Mouse (Mus musculus): ENCODE results near the gene Poldip3. TPM values are rescaled to one million over a fixed set of nuclear protein-coding genes. Genes with fewer than 3 reads are reported as not detected.
A peak's percentile ranks its signal among the peaks of the same experiment; 100 is the strongest.
"Not testable (repeated sequence)": the region's sequence is repeated elsewhere in the genome, so short reads cannot be mapped to it uniquely, and the experiment has no call there.

The Poldip3 gene
- polyA plus RNA-seq, 1 experiment from 2014 or later: 89.1 TPM

DNA sequence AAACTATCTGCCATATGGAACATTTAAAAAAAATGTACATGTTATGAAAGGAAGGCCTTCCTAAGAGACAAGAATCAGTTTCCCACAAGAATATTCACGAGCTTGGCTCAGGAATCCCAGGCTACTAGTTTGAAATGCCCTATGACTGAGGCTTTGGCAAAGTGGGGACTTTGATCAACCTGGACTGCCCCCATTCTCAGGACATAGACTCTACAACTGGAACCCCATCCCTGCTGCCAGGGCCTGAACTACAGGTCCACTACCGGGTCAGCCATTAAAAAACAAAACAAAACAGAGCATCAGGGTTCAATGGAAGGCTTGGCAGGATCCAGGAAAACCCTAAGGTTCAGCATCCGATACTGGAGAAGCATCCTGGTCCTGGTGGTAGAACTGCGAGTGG lies 1.5 kb upstream of the Poldip3 start:
- Histone ChIP-seq H3K4me2 (no peak overlapping the region), H3K4me1 (replicated peaks) (peaks cover 8% of the 10 kb centered on the region), H3K9ac (no peak overlapping the region; the same call in 1 of the 2 replicates), H3K4me3 (no peak overlapping the region), H3K36me3 (peaks cover 34% of the 10 kb centered on the region), H3K27me3 (replicated peaks) (no peaks in the 10 kb centered on the region), H3K9me3 (replicated peaks) (no peaks in the 10 kb centered on the region), H3K27ac (ENCODE audit: poor library complexity, severe bottlenecking) (no peak overlapping the region)
- ATAC-seq (ENCODE audit: insufficient number of reproducible peaks, low FRiP score): no peak
- 87% methylated on average over 4 of the region's 4 CpGs for WGBS

GRCm38 (mm10) chr15:83150073-83150442 lies 874 bp upstream of the Poldip3 start:
- ATAC-seq (ENCODE audit: insufficient number of reproducible peaks, low FRiP score): no peak
- Histone ChIP-seq H3K27ac (ENCODE audit: poor library complexity, severe bottlenecking) (peak overlapping the region; percentile 94), H3K4me1 (replicated peaks) (peaks cover 8% of the 10 kb centered on the region), H3K4me2 (peak overlapping the region; percentile 93), H3K9me3 (replicated peaks) (no peaks in the 10 kb centered on the region), H3K36me3 (peaks cover 38% of the 10 kb centered on the region), H3K4me3 (peak overlapping the region; percentile 65), H3K27me3 (replicated peaks) (no peaks in the 10 kb centered on the region), H3K9ac (peak overlapping the region; percentile 70)
- WGBS: 22% methylated on average over 3 of the region's 3 CpGs

GRCm38 (mm10) chr15:83148801-83149195 lies 386 bp downstream of the Poldip3 start:
- Histone ChIP-seq H3K4me3 (peak overlapping the region; percentile 65), H3K27ac (ENCODE audit: poor library complexity, severe bottlenecking) (peak overlapping the region; percentile 94), H3K27me3 (replicated peaks) (no peaks in the 10 kb centered on the region), H3K9ac (peak overlapping the region; percentile 85), H3K9me3 (replicated peaks) (no peaks in the 10 kb centered on the region), H3K4me1 (replicated peaks) (peaks cover 8% of the 10 kb centered on the region), H3K4me2 (peak overlapping the region; percentile 93), H3K36me3 (peaks cover 31% of the 10 kb centered on the region)
- ATAC-seq (ENCODE audit: insufficient number of reproducible peaks, low FRiP score): peak; percentile 90
- WGBS: under 1% methylated on average over 36 of the region's 41 CpGs

DNA sequence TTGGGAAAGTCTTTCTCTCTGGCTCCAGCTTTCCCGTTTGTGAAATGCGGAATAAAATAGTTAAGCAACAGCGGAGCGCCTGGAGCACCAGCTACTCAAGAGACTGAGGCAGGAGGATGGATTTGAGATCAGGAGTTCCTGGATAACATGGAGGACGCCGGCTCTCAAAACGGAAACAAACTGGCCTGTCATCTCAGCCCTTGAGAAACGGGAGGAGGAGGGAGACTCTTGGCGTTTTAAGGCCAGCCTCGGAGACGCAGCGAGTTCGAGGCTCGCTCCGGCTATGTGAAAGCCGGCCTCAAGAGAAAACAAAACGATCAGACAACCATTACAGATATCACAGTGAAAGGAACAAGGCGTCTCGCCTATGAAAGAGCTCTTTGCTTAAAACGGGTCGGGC lies 789 bp downstream of the Poldip3 start:
- H3K4me1 ChIP-seq (replicated peaks): peaks cover 10% of the 10 kb centered on the region

GRCm38 (mm10) chr15:83145541-83145940 lies 3.6 kb downstream of the Poldip3 start:
- no peak overlapping the region for H3K4me2 ChIP-seq
- no peak overlapping the region for H3K9ac ChIP-seq
- no peak overlapping the region for H3K27ac ChIP-seq (ENCODE audit: poor library complexity, severe bottlenecking)
- no peaks in the 10 kb centered on the region for H3K9me3 ChIP-seq (replicated peaks)
- peaks cover 25% of the 10 kb centered on the region for H3K36me3 ChIP-seq
- ATAC-seq (ENCODE audit: insufficient number of reproducible peaks, low FRiP score): no peak
- H3K27me3 ChIP-seq (replicated peaks): no peaks in the 10 kb centered on the region
- H3K4me1 ChIP-seq (replicated peaks): peaks cover 31% of the 10 kb centered on the region
- H3K4me3 ChIP-seq: no peak overlapping the region
- WGBS: 85% methylated on average over 6 of the region's 6 CpGs

More for the DNA sequence above, 789 bp downstream of the Poldip3 start:
- H3K27ac ChIP-seq (ENCODE audit: poor library complexity, severe bottlenecking): peak overlapping the region; percentile 94
- peaks cover 29% of the 10 kb centered on the region for H3K36me3 ChIP-seq
- WGBS: 3% methylated on average over 21 of the region's 21 CpGs
- H3K9me3 ChIP-seq (replicated peaks): no peaks in the 10 kb centered on the region
- ATAC-seq (ENCODE audit: insufficient number of reproducible peaks, low FRiP score): no peak
- H3K4me3 ChIP-seq: peak overlapping the region; percentile 65
- peak overlapping the region; percentile 93 for H3K4me2 ChIP-seq
- H3K9ac ChIP-seq: peak overlapping the region; percentile 85
- no peaks in the 10 kb centered on the region for H3K27me3 ChIP-seq (replicated peaks)

DNA sequence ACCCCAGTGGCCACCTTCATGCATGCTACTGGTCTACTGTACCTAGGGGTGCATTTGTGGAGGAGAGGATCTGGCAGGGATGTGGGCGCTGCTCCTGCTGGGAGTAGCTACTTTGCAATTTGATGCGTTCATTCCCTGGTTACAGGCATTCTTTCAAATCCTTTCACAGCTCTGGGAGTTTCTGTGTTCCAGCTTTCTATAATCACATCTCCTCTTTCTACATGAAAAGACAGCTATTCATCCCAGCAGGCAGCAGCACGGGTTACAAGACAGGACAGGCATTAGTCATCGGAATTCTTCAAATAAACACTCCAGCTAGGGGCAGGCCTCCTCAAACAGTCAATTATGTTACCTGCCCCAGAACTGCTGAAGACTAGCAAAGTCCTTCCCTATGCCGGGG lies 6.3 kb downstream of the Poldip3 start:
- peaks cover 38% of the 10 kb centered on the region for H3K36me3 ChIP-seq
- H3K9ac ChIP-seq: peak overlapping the region; percentile 4; the same call in 1 of the 2 replicates
- H3K4me2 ChIP-seq: no peak overlapping the region
- H3K27me3 ChIP-seq (replicated peaks): no peaks in the 10 kb centered on the region
- ATAC-seq (ENCODE audit: insufficient number of reproducible peaks, low FRiP score): no peak
- H3K9me3 ChIP-seq (replicated peaks): no peaks in the 10 kb centered on the region
- H3K4me3 ChIP-seq: no peak overlapping the region
- 62% methylated on average over 5 of the region's 5 CpGs for WGBS
- H3K4me1 ChIP-seq (replicated peaks): peaks cover 30% of the 10 kb centered on the region
- no peak overlapping the region for H3K27ac ChIP-seq (ENCODE audit: poor library complexity, severe bottlenecking)

- peaks cover 81% of the 10 kb centered on the region for H3K36me3 ChIP-seq
- H3K9me3 ChIP-seq (replicated peaks): no peaks in the 10 kb centered on the region
- no peak overlapping the region for H3K9ac ChIP-seq
- no peak overlapping the region for H3K4me2 ChIP-seq
- ATAC-seq (ENCODE audit: insufficient number of reproducible peaks, low FRiP score): no peak
- WGBS: 60% methylated on average over 2 of the region's 2 CpGs
- H3K27ac ChIP-seq (ENCODE audit: poor library complexity, severe bottlenecking): no peak overlapping the region
- H3K4me3 ChIP-seq: no peak overlapping the region
- peaks cover 5% of the 10 kb centered on the region; the same call in 1 of the 2 replicates for H3K4me1 ChIP-seq (replicated peaks)
- no peaks in the 10 kb centered on the region for H3K27me3 ChIP-seq (replicated peaks)
These were observed 13.5 kb downstream of the Poldip3 start for GRCm38 (mm10) chr15:83135654-83136053.

DNA sequence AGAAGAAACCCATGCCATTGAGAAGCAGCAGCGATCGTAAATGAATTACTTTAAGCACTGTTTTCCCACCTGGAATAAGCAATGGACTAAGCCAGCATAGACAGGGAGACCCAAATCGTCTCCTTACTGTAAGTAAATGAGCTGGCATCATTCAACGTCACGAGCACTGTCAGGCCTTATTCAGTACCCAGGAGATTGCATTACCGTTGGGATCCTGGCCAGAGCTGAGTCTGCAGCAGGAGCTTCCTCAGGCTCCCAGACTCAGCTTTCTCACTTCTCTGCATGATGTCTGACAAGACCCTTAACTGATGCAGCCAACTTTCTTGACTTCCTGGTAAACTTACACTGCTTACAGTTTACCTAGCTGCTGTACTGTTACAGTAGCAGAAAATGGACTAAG lies 14.5 kb downstream of the Poldip3 start:
- peaks cover 91% of the 10 kb centered on the region for H3K36me3 ChIP-seq
- H3K9ac ChIP-seq: no peak overlapping the region
- no peak overlapping the region for H3K4me3 ChIP-seq
- no peaks in the 10 kb centered on the region for H3K4me1 ChIP-seq (replicated peaks)
- no peak for ATAC-seq (ENCODE audit: insufficient number of reproducible peaks, low FRiP score)
- no peaks in the 10 kb centered on the region for H3K27me3 ChIP-seq (replicated peaks)
- WGBS: 91% methylated on average over 6 of the region's 6 CpGs
- no peaks in the 10 kb centered on the region for H3K9me3 ChIP-seq (replicated peaks)
- no peak overlapping the region for H3K4me2 ChIP-seq
- no peak overlapping the region for H3K27ac ChIP-seq (ENCODE audit: poor library complexity, severe bottlenecking)

DNA sequence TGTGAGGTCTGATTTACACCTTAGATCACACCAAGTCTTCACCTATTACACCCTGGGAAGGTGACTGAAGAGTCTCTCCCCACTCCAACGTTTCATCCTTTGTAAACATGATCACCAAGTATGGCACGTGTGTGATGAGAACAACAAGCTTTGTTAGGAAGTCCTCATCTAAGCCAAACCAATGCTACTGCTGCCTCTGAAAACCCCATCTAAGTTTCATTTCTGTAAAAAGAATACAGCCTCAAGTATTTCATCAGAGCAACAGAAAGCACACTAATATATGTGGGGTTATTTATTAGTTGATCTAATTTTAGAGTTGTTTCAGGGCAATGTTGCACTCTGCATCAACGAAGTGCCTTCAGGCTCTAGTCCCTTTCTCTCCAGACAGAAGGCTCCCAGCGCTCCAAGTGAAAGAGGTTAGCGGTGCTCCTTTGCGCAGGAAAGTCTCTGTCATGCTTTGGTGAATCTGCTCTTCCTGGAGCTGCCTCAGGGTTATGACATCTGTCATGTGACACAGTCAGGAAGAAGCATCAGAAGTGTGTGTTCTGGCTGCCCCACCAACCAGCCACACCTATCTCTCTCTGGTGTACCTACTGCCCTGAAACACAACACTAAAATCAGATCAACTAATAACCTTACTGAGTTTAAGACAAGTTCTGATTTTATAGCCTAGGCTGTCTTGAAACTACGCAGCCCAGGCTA lies 19.5 kb downstream of the Poldip3 start:
- H3K36me3 ChIP-seq: peaks cover 96% of the 10 kb centered on the region
- H3K4me2 ChIP-seq: no peak overlapping the region
- no peak overlapping the region for H3K9ac ChIP-seq
- no peak overlapping the region for H3K4me3 ChIP-seq
- no peaks in the 10 kb centered on the region for H3K27me3 ChIP-seq (replicated peaks)
- 90% methylated on average over 7 of the region's 7 CpGs for WGBS
- no peak overlapping the region for H3K27ac ChIP-seq (ENCODE audit: poor library complexity, severe bottlenecking)
- no peaks in the 10 kb centered on the region for H3K9me3 ChIP-seq (replicated peaks)
- ATAC-seq (ENCODE audit: insufficient number of reproducible peaks, low FRiP score): no peak
- H3K4me1 ChIP-seq (replicated peaks): no peaks in the 10 kb centered on the region

- H3K36me3 ChIP-seq: peaks cover 69% of the 10 kb centered on the region
- not testable (repeated sequence) for ATAC-seq (ENCODE audit: insufficient number of reproducible peaks, low FRiP score); H3K4me2 ChIP-seq; H3K27ac ChIP-seq (ENCODE audit: poor library complexity, severe bottlenecking); H3K4me1 ChIP-seq (replicated peaks); H3K9me3 ChIP-seq (replicated peaks); H3K9ac ChIP-seq; H3K27me3 ChIP-seq (replicated peaks); H3K4me3 ChIP-seq
- WGBS: 90% methylated on average over 3 of the region's 3 CpGs
These were observed 22.1 kb downstream of the Poldip3 start for GRCm38 (mm10) chr15:83127037-83127436.

DNA sequence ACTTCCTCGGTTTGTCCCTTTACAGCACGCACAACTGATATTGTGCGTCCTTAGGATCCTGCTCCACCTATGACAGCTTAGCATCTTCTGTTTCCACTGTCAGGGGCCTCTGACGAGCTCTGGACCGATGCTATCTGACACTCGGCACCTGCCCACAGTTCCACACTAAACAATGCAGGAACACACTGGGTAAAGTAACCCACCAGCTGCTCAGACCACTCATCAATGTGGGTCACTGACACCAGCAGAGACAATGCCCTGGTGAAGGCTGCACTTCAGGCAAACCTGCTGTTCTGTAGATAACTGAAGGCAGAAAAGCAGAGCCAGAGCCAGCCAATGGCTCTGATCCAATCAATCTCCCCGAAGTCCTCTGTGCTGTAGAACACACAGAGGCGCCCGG lies 22.6 kb downstream of the Poldip3 start:
- H3K36me3 ChIP-seq: peaks cover 65% of the 10 kb centered on the region
- H3K9ac ChIP-seq: no peak overlapping the region
- no peak overlapping the region for H3K4me3 ChIP-seq
- H3K9me3 ChIP-seq (replicated peaks): no peaks in the 10 kb centered on the region
- H3K27ac ChIP-seq (ENCODE audit: poor library complexity, severe bottlenecking): no peak overlapping the region
- no peak overlapping the region for H3K4me2 ChIP-seq
- peaks cover 3% of the 10 kb centered on the region for H3K4me1 ChIP-seq (replicated peaks)
- ATAC-seq (ENCODE audit: insufficient number of reproducible peaks, low FRiP score): no peak
- no peaks in the 10 kb centered on the region for H3K27me3 ChIP-seq (replicated peaks)
- 91% methylated on average over 9 of the region's 9 CpGs for WGBS

DNA sequence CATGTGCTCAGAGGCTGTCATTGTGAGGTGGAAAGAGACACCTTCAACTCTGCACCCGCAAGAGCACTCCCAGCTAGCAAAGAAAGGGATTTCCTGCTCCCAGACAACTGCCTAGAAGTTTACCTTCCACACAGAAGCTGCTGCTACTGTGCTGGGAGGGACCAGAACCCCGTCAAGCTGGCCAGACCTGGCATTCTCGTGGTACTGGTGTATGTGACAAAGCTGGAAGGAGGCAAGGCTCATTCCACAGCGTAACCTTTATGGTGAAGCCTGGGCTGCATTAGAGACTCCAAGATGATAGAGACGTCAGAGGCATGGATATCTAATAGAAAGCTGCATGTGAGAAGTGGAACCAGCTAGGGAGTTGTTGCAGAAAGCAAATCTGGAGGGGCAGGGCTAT lies 24.6 kb downstream of the Poldip3 start:
- no peaks in the 10 kb centered on the region for H3K27me3 ChIP-seq (replicated peaks)
- ATAC-seq (ENCODE audit: insufficient number of reproducible peaks, low FRiP score): no peak
- no peak overlapping the region for H3K4me3 ChIP-seq
- H3K4me1 ChIP-seq (replicated peaks): peaks cover 8% of the 10 kb centered on the region
- no peak overlapping the region for H3K4me2 ChIP-seq
- H3K27ac ChIP-seq (ENCODE audit: poor library complexity, severe bottlenecking): no peak overlapping the region
- no peaks in the 10 kb centered on the region for H3K9me3 ChIP-seq (replicated peaks)
- no peak overlapping the region for H3K9ac ChIP-seq
- 68% methylated on average over 5 of the region's 5 CpGs for WGBS
- peaks cover 52% of the 10 kb centered on the region for H3K36me3 ChIP-seq
